Mouse (Mus musculus) testis, adult 2 months (tissue): Measurements from ENCODE around the gene Ptgr2.

ENCODE experiments used
- CTCF ChIP-seq: fragments of 200-500 bp; IDR thresholded peaks from 2 replicates; pipeline ENCODE4 v1.5.1; 2012; ENCODE audit warnings: low read depth, mild to moderate bottlenecking, inconsistent platforms, low read length, moderate library complexity; ENCODE audit not compliant: control insufficient read depth, insufficient read depth, insufficient replicate concordance
- POLR2A ChIP-seq: fragments of 200-500 bp; IDR thresholded peaks from 2 replicates; pipeline ENCODE4 v1.6.1; 2012; ENCODE audit warnings: low read depth, mild to moderate bottlenecking, inconsistent platforms, low read length, moderate library complexity; ENCODE audit not compliant: control insufficient read depth

DNA sequence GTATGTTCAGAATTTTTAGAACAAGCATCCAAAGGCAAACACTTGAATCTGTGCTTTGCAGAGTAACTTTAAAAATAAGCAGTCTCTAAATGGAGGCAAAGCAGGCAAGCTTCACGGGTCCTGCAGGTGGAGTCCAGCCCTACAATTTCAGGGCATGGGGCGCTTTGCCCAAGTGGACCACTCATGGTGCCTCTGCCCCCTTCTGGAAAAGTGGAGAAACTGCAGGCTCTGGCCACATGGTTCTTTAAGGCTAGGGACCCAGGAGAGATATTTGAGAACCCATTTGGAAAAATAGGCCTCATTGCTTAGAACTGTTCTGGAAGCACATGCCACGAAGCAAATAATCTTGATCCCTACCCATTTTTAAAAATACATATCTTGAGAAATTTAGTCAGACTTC is 35.8 kb upstream of the Ptgr2 start:
- TF ChIP-seq CTCF (peak; percentile 59; the same call in 1 of the 2 replicates), POLR2A (no peak)
